Comparison of ENCODE assay signal across 9 mouse cellular contexts in the genomic region with DNA sequence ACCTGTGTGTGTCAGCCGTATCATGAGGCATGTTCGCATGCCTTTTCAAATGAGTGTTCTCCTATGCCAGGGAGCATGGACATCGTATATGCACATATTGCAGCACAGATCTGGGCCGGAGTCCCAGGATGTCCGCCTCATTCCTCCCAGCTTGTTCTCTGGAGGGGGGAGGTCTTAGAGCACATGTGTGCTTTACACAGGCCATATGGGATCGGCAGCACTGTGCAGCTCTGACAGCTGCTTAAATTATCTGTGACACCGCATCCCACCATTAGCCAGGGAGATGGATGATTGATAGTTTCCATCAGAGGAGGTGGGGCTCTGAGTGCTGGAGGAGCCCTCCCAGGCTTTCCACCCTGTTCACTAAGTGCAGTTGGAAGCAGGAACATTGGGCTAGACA. TPM values are rescaled to one million over a fixed set of nuclear protein-coding genes. Genes with fewer than 3 reads are reported as not detected.
A peak's percentile ranks its signal among the peaks of the same experiment; 100 is the strongest.
DNase-seq lines count a peak whose midpoint lies in the region; ATAC-seq and TF ChIP-seq lines count a peak whose summit lies in the region.
"Had no signal": no experiment of that assay in that cellular context is flagged by ENCODE, and none has a peak within 500 bp of the region (broad histone marks: within the 10 kb centered on the region; RNA-seq: fewer than 3 reads in every experiment).

No protein-coding gene starts in this region.

- no peak for TF ChIP-seq POLR2A in brain, embryonic 14.5 days (IDR thresholded peaks at IDR 0.05; ENCODE audit: borderline replicate concordance, extremely low read depth, insufficient read depth, insufficient read length, poor library complexity, severe bottlenecking)

- 29% methylated on average over 7 of the region's 7 CpGs for WGBS in kidney, embryonic 16.5 days
- WGBS in forebrain, embryonic 14.5 days, result 65% methylated on average over 7 of the region's 7 CpGs
- 70% methylated on average over 7 of the region's 7 CpGs for WGBS in midbrain, embryonic 12.5 days

- H3K4me1 ChIP-seq in kidney, embryonic 16.5 days (ENCODE audit: insufficient read depth, low read length), result peaks cover 25% of the 10 kb centered on the region
- peaks cover 20% of the 10 kb centered on the region for H3K4me1 ChIP-seq in forebrain, embryonic 14.5 days (ENCODE audit: control insufficient read depth, insufficient read depth, low read length)
- peaks cover 8% of the 10 kb centered on the region; the same call in 1 of the 2 replicates for H3K4me1 ChIP-seq in midbrain, embryonic 12.5 days

- no peak for DNase-seq in kidney, postnatal 14 days
- DNase-seq in brain, embryonic 14.5 days (ENCODE audit: low read depth), result peak; percentile 85
- DNase-seq in forebrain, embryonic 14.5 days (ENCODE audit: low spot score), result peak; percentile 76
- DNase-seq in thymus, postnatal 14 days, result no peak
- DNase-seq in ovary, postnatal 10 days (ENCODE audit: low spot score), result no peak
- no peak for DNase-seq in urinary bladder, adult 18-20 months (ENCODE audit: low spot score in 2 of 2)

- 0 out of 2 replicates have a peak overlapping the region, but pooled peaks have one; percentile 2 for H3K27ac ChIP-seq in kidney, embryonic 16.5 days (ENCODE audit: low read length)
- H3K27ac ChIP-seq in forebrain, embryonic 14.5 days (ENCODE audit: low read depth, low read length), result peak overlapping the region; percentile 48; the same call in 1 of the 2 replicates
- no peak overlapping the region for H3K27ac ChIP-seq in midbrain, embryonic 12.5 days (replicated peaks)

- no peaks in the 10 kb centered on the region for H3K27me3 ChIP-seq in kidney, embryonic 16.5 days (ENCODE audit: insufficient read depth, low read length)
- H3K27me3 ChIP-seq in forebrain, embryonic 14.5 days (replicated peaks; ENCODE audit: control insufficient read depth, insufficient read depth, low read length), result no peaks in the 10 kb centered on the region
- no peaks in the 10 kb centered on the region for H3K27me3 ChIP-seq in midbrain, embryonic 12.5 days
- H3K27me3 ChIP-seq: CH12.LX had no signal

- no peak for TF ChIP-seq CTCF in brain, embryonic 14.5 days (IDR thresholded peaks at IDR 0.05; ENCODE audit: borderline replicate concordance, extremely low read depth, insufficient read depth, insufficient read length)

- ATAC-seq in kidney, embryonic 16.5 days (ENCODE audit: low FRiP score, low TSS enrichment), result peak; percentile 78
- ATAC-seq in forebrain, embryonic 14.5 days, result peak; percentile 91
- peak; percentile 68; the same call in 1 of the 2 replicates for ATAC-seq in midbrain, embryonic 12.5 days (ENCODE audit: low FRiP score, low read depth)

- H3K4me3 ChIP-seq in kidney, embryonic 16.5 days (ENCODE audit: low read length), result no peak overlapping the region
- no peak overlapping the region for H3K4me3 ChIP-seq in forebrain, embryonic 14.5 days (ENCODE audit: low read depth, low read length)
- no peak overlapping the region for H3K4me3 ChIP-seq in midbrain, embryonic 12.5 days

- H3K9ac ChIP-seq in kidney, embryonic 16.5 days (replicated peaks; ENCODE audit: low read length), result no peak overlapping the region
- no peak overlapping the region for H3K9ac ChIP-seq in forebrain, embryonic 14.5 days (ENCODE audit: low read length)
- no peak overlapping the region for H3K9ac ChIP-seq in midbrain, embryonic 12.5 days (replicated peaks)

- H3K9me3 ChIP-seq in kidney, embryonic 16.5 days (ENCODE audit: low read length), result no peaks in the 10 kb centered on the region
- no peaks in the 10 kb centered on the region for H3K9me3 ChIP-seq in forebrain, embryonic 14.5 days (replicated peaks; ENCODE audit: control insufficient read depth, low read length)
- no peaks in the 10 kb centered on the region for H3K9me3 ChIP-seq in midbrain, embryonic 12.5 days

- no peaks in the 10 kb centered on the region for H3K36me3 ChIP-seq in kidney, embryonic 16.5 days (ENCODE audit: insufficient read depth, low read length)
- H3K36me3 ChIP-seq in forebrain, embryonic 14.5 days (ENCODE audit: control insufficient read depth, insufficient read depth, low read length), result no peaks in the 10 kb centered on the region
- no peaks in the 10 kb centered on the region for H3K36me3 ChIP-seq in midbrain, embryonic 12.5 days

- H3K4me2 ChIP-seq in kidney, embryonic 16.5 days (replicated peaks; ENCODE audit: low read depth, low read length), result no peak overlapping the region
- 0 out of 2 replicates have a peak overlapping the region, but pooled peaks have one; percentile 9 for H3K4me2 ChIP-seq in forebrain, embryonic 14.5 days (ENCODE audit: low read length)
- H3K4me2 ChIP-seq in midbrain, embryonic 12.5 days (replicated peaks), result no peak overlapping the region

RNA-seq across cellular contexts. Expression of gene Tiam2, which starts 12.4 kb away (rescaled TPM):
- polyA plus RNA-seq in kidney, embryonic 16.5 days (2015; fragmentation: Nextera tagmentation; extraction: Ambion mirVana), result 5.0 and 5.5 TPM in 2 replicates
- 17.5 and 48.1 TPM in 2 replicates for polyA plus RNA-seq in brain, embryonic 14.5 days (2012; rRNA removed)
- 81.3 and 106 TPM in 2 replicates for polyA plus RNA-seq in forebrain, embryonic 14.5 days (2014; fragmentation: Nextera tagmentation; extraction: Ambion mirVana)
- 2.8 and 5.1 TPM in 2 replicates for polyA plus RNA-seq in midbrain, embryonic 12.5 days (2016; fragmentation: Nextera tagmentation; extraction: Ambion mirVana)

Comparison
In these comparisons a context has a peak if more than half of its experiments do, and no peak if none do; other contexts are left out.
1. DNase-seq: peak in brain, embryonic 14.5 days (single experiment) and forebrain, embryonic 14.5 days (single experiment); none in kidney, postnatal 14 days (single experiment), thymus, postnatal 14 days (single experiment), ovary, postnatal 10 days (single experiment) and urinary bladder, adult 18-20 months (0 of 2).
2. Peak in every context shown above with its lines, with median percentiles within 50 percentile points of each other: ATAC-seq.